Mouse (Mus musculus) heart, postnatal 0 days (tissue): ENCODE results near the gene Sema6c. TPM values are rescaled to one million over a fixed set of nuclear protein-coding genes. Genes with fewer than 3 reads are reported as not detected.
A peak's percentile ranks its signal among the peaks of the same experiment; 100 is the strongest.
"Not testable (repeated sequence)": the region's sequence is repeated elsewhere in the genome, so short reads cannot be mapped to it uniquely, and the experiment has no call there.

Experiments used
- ATAC-seq: fragments of 200-750 bp; cut with Nextera tagmentation; 2 replicates; pipeline ENCODE4 v1.8.0; 2017; ENCODE audit warnings: low read depth, moderate number of reproducible peaks, moderate library complexity; ENCODE audit not compliant: insufficient read depth
- DNase-seq: peaks from one replicate; pipeline ENCODE4 v3.0.0-alpha.2; 2016; ENCODE audit warnings: low spot score
- H3K27ac ChIP-seq: fragments of 300-500 bp; sonication (generic); 2 replicates; pipeline ENCODE4 v1.5.1; 2014; ENCODE audit warnings: low read depth, mild to moderate bottlenecking
- H3K27me3 ChIP-seq: fragments of 300-500 bp; sonication (generic); 2 replicates; pipeline ENCODE4 v1.6.1; 2014; ENCODE audit warnings: low read length, mixed read lengths; ENCODE audit not compliant: control insufficient read depth, insufficient read depth
- H3K36me3 ChIP-seq: fragments of 300-500 bp; sonication (generic); replicated peaks from 2 replicates; pipeline ENCODE4 v1.6.1; 2014; ENCODE audit warnings: low read length, mixed read lengths; ENCODE audit not compliant: control insufficient read depth, insufficient read depth
- H3K4me1 ChIP-seq: fragments of 300-500 bp; sonication (generic); 2 replicates; pipeline ENCODE4 v1.6.1; 2014; ENCODE audit warnings: antibody characterized with exemption; ENCODE audit not compliant: control insufficient read depth, insufficient read depth
- H3K4me2 ChIP-seq: fragments of 300-500 bp; sonication (generic); 2 replicates; pipeline ENCODE4 v1.6.1; 2014; ENCODE audit warnings: low read depth, mild to moderate bottlenecking, low read length, moderate library complexity
- H3K4me3 ChIP-seq: fragments of 300-500 bp; sonication (generic); 2 replicates; pipeline ENCODE4 v1.5.1; 2014; ENCODE audit warnings: low read depth, low read length
- H3K9ac ChIP-seq: fragments of 300-500 bp; sonication (generic); replicated peaks from 2 replicates; pipeline ENCODE4 v1.6.1; 2014; ENCODE audit warnings: low read depth, low read length, mixed read lengths
- H3K9me3 ChIP-seq: fragments of 300-500 bp; sonication (generic); replicated peaks from 2 replicates; pipeline ENCODE4 v1.6.1; 2016; ENCODE audit warnings: low read length; ENCODE audit not compliant: control insufficient read depth
- CTCF ChIP-seq: IDR thresholded peaks from 2 replicates; pipeline ENCODE4 v1.5.1; 2016; ENCODE audit warnings: antibody characterized with exemption, control low read depth, low read depth
- EP300 ChIP-seq: IDR thresholded peaks from 2 replicates; pipeline ENCODE4 v1.6.1; 2016; ENCODE audit warnings: antibody characterized with exemption, low read depth
- WGBS: fragments of 180-500 bp; shearing (Covaris S2); extraction: QIAGEN DNeasy Blood & Tissue Kit; methylation state at CpG from one replicate; pipeline ENCODE4 v1.1.7; 2014; 5-methylcytosine and 5-hydroxymethylcytosine counted together
- polyA plus RNA-seq: library from polyadenylated mRNA; unstranded; fragments of >200 nt; fragmentation: Nextera tagmentation; extraction: Ambion mirVana; gene quantifications from 2 replicates; pipeline ENCODE4 v1.2.1, GENCODE M21; 2015
- total RNA-seq: library from RNA; depleted of rRNA; stranded (reverse); fragments of >200 nt; gene quantifications from 2 replicates; pipeline ENCODE4 v1.2.3, GENCODE M21; 2014; ENCODE audit warnings: low replicate concordance

Gene Sema6c
- total and polyA plus RNA-seq, 2 experiments from 2014 or later: 1.2 to 14.8 TPM

- H3K27ac ChIP-seq: peak within 1 kb of the TSS; percentile 57
- WGBS: 48% methylated on average over 6 of the region's 6 CpGs
- H3K36me3 ChIP-seq: peaks cover 42% of the 10 kb centered on the region
- ATAC-seq (peak; percentile 40; the same call in 1 of the 2 replicates), DNase-seq (no peak)
- H3K27me3 ChIP-seq: no peaks in the 10 kb centered on the region
- peak; percentile 52 for TF ChIP-seq CTCF
- TF ChIP-seq EP300: no peak
- H3K9me3 ChIP-seq: no peaks in the 10 kb centered on the region
- H3K4me2 ChIP-seq: peak within 1 kb of the TSS; percentile 21; the same call in 1 of the 2 replicates
- H3K4me3 ChIP-seq: no peak within 1 kb of the TSS
- H3K9ac ChIP-seq: no peak within 1 kb of the TSS
- H3K4me1 ChIP-seq: peaks cover 11% of the 10 kb centered on the region; the same call in 1 of the 2 replicates
Observed at GRCm38 (mm10) chr3:95124246-95124645, 36.0 kb upstream of the Sema6c start, which contains the start of gene Tmod4. Tmod4 (plus strand) TSS chr3:95124476.

- H3K27ac ChIP-seq: peak overlapping the region; percentile 57
- H3K9ac ChIP-seq: no peak overlapping the region
- WGBS: 5% methylated on average over 5 of the region's 5 CpGs
- peaks cover 39% of the 10 kb centered on the region for H3K36me3 ChIP-seq
- H3K9me3 ChIP-seq: no peaks in the 10 kb centered on the region
- H3K4me2 ChIP-seq: 0 out of 2 replicates have a peak overlapping the region, but pooled peaks have one; percentile 8
- H3K4me3 ChIP-seq: no peak overlapping the region
- no peaks in the 10 kb centered on the region for H3K27me3 ChIP-seq
- ATAC-seq (peak; percentile 69), DNase-seq (peak; percentile 75)
- no peak for TF ChIP-seq CTCF
- TF ChIP-seq EP300: no peak
- peaks cover 11% of the 10 kb centered on the region; the same call in 1 of the 2 replicates for H3K4me1 ChIP-seq
Observed at GRCm38 (mm10) chr3:95124972-95125371, 35.3 kb upstream of the Sema6c start.

GRCm38 (mm10) chr3:95129226-95129651 is 31.0 kb upstream of the Sema6c start:
- no peaks in the 10 kb centered on the region for H3K27me3 ChIP-seq
- no peak overlapping the region for H3K4me3 ChIP-seq
- H3K27ac ChIP-seq: peak overlapping the region; percentile 48; the same call in 1 of the 2 replicates
- DNase-seq (no peak), ATAC-seq (no peak)
- H3K9me3 ChIP-seq: no peaks in the 10 kb centered on the region
- H3K4me2 ChIP-seq: peak overlapping the region; percentile 21; the same call in 1 of the 2 replicates
- peaks cover 25% of the 10 kb centered on the region for H3K36me3 ChIP-seq
- H3K9ac ChIP-seq: no peak overlapping the region
- WGBS: 48% methylated on average over 6 of the region's 6 CpGs
- H3K4me1 ChIP-seq: peaks cover 11% of the 10 kb centered on the region; the same call in 1 of the 2 replicates
- TF ChIP-seq EP300 (no peak), CTCF (0 out of 2 replicates have a peak, but pooled peaks have one; percentile 3)

- H3K9me3 ChIP-seq: no peaks in the 10 kb centered on the region
- H3K27ac ChIP-seq: no peak overlapping the region
- no peaks in the 10 kb centered on the region for H3K27me3 ChIP-seq
- H3K36me3 ChIP-seq: peaks cover 25% of the 10 kb centered on the region
- DNase-seq (no peak), ATAC-seq (no peak)
- no peak overlapping the region for H3K4me3 ChIP-seq
- peaks cover 6% of the 10 kb centered on the region for H3K4me1 ChIP-seq
- no peak overlapping the region for H3K4me2 ChIP-seq
- WGBS: 84% methylated on average over 5 of the region's 5 CpGs
- H3K9ac ChIP-seq: no peak overlapping the region
- TF ChIP-seq CTCF (no peak), EP300 (no peak)
Observed at GRCm38 (mm10) chr3:95130081-95130480, 30.2 kb upstream of the Sema6c start.

- not testable (repeated sequence) for H3K9me3 ChIP-seq, ATAC-seq, H3K4me3 ChIP-seq, H3K27me3 ChIP-seq, H3K4me1 ChIP-seq, DNase-seq, H3K9ac ChIP-seq, H3K27ac ChIP-seq, H3K4me2 ChIP-seq
- peaks cover 25% of the 10 kb centered on the region for H3K36me3 ChIP-seq
- 87% methylated on average over 2 of the region's 2 CpGs for WGBS
Observed at GRCm38 (mm10) chr3:95132389-95132788, 27.9 kb upstream of the Sema6c start.

- H3K4me1 ChIP-seq: peaks cover 6% of the 10 kb centered on the region; the same call in 1 of the 2 replicates
- H3K27me3 ChIP-seq: no peaks in the 10 kb centered on the region
- no peaks in the 10 kb centered on the region for H3K9me3 ChIP-seq
- H3K9ac ChIP-seq: peak overlapping the region; percentile 70
- ATAC-seq (no peak), DNase-seq (no peak)
- TF ChIP-seq EP300 (no peak), CTCF (no peak)
- peaks cover 25% of the 10 kb centered on the region for H3K36me3 ChIP-seq
- peak overlapping the region; percentile 73 for H3K4me3 ChIP-seq
- WGBS: 57% methylated on average over 11 of the region's 11 CpGs
- peak overlapping the region; percentile 81 for H3K27ac ChIP-seq
- H3K4me2 ChIP-seq: peak overlapping the region; percentile 85
Observed at GRCm38 (mm10) chr3:95133176-95133575, 27.1 kb upstream of the Sema6c start.
